Mouse (Mus musculus): ENCODE data around the gene Thsd1. TPM values are rescaled to one million over a fixed set of nuclear protein-coding genes. Genes with fewer than 3 reads are reported as not detected.
A peak's percentile ranks its signal among the peaks of the same experiment; 100 is the strongest.
"Not testable (repeated sequence)": the region's sequence is repeated elsewhere in the genome, so short reads cannot be mapped to it uniquely, and the experiment has no call there.

The Thsd1 gene
- polyA plus RNA-seq, 1 experiment from 2014 or later = 30.8 TPM

DNA sequence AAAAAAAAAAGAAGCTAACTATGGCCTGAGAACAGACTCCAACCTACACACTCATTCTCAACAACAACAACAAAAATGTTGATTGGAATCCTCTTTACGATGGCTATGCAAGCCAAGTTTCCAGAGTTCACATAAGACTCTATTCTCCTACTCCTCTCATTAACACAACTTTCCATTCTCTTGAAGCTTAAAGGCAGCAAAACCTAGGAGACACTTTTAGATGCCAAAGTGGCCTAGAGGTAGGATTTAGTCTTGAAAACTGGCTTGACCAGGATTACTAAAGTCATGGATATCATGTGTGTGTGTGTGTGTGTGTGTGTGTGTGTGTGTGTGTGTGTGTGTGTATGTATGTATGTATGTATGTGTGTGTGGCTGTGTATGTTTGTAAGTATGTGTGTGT, 38.1 kb downstream of the Thsd1 start:
- H3K9me3 ChIP-seq = no peaks in the 10 kb centered on the region
- no peaks in the 10 kb centered on the region for H3K36me3 ChIP-seq
- H3K4me3 ChIP-seq = no peak overlapping the region
- H3K9ac ChIP-seq = no peak overlapping the region
- H3K4me2 ChIP-seq = no peak overlapping the region
- no peak for ATAC-seq (ENCODE audit: borderline replicate concordance, extremely low read depth, low FRiP score, low TSS enrichment)
- H3K27me3 ChIP-seq = no peaks in the 10 kb centered on the region
- no peak overlapping the region for H3K27ac ChIP-seq
- 0 out of 2 replicates have a peak, but pooled peaks cover 4% of the 10 kb centered on the region for H3K4me1 ChIP-seq
- WGBS = 91% methylated on average over 1 of the region's 1 CpGs

DNA sequence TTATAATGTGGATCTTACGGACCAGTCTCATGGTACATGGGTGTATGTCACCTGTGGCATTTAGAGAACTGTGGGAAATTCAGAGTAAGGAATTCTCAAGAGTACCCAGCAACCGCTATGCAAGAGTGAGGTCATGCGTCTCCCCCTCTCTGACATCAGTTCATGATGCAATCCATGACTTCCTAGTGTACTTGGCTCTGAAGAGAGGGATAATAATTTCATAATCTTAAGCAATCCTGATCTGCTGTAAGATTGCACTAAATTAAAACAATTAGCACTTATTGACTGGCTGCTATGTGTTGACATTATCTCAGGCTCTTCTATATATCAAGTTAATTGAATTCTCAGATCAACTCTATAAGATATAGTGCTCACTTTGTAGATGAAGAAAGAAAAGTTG, 39.7 kb downstream of the Thsd1 start:
- ATAC-seq (ENCODE audit: borderline replicate concordance, extremely low read depth, low FRiP score, low TSS enrichment) = no peak
- Histone ChIP-seq H3K4me2 (no peak overlapping the region), H3K36me3 (no peaks in the 10 kb centered on the region), H3K27me3 (no peaks in the 10 kb centered on the region), H3K9me3 (no peaks in the 10 kb centered on the region), H3K27ac (no peak overlapping the region), H3K9ac (no peak overlapping the region), H3K4me3 (no peak overlapping the region), H3K4me1 (no peaks in the 10 kb centered on the region)
- 92% methylated on average over 3 of the region's 3 CpGs for WGBS

DNA sequence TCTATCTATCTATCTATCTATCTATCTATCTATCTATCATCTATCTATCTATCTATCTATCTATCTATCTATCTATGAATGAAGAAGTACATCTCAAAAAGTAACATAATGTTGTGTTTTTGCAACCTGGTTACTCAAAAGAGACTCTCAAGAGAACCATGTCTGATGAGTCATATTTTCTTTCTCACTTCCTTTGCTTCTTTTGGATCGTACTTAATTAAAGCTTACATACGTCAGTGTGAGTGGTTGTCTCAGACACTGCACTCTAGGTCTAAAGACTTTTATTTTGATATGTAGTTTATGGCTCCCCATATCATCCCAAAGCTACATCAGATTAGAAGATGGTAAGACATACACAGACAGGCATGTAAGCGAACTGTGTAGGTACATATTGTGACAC, 46.0 kb downstream of the Thsd1 start:
- no peaks in the 10 kb centered on the region for H3K27me3 ChIP-seq
- no peak overlapping the region for H3K4me2 ChIP-seq
- no peak for ATAC-seq (ENCODE audit: borderline replicate concordance, extremely low read depth, low FRiP score, low TSS enrichment)
- no peak overlapping the region for H3K27ac ChIP-seq
- 74% methylated on average over 3 of the region's 3 CpGs for whole genome bisulfite sequencing
- no peaks in the 10 kb centered on the region for H3K9me3 ChIP-seq
- no peak overlapping the region for H3K4me3 ChIP-seq
- H3K36me3 ChIP-seq = no peaks in the 10 kb centered on the region
- H3K9ac ChIP-seq = no peak overlapping the region
- H3K4me1 ChIP-seq = no peaks in the 10 kb centered on the region

GRCm38 (mm10) chr8:22274641-22275040, 47.5 kb downstream of the Thsd1 start:
- no peaks in the 10 kb centered on the region for H3K4me1 ChIP-seq
- H3K9ac ChIP-seq = no peak overlapping the region
- H3K27me3 ChIP-seq = no peaks in the 10 kb centered on the region
- no peak overlapping the region for H3K27ac ChIP-seq
- no peak overlapping the region for H3K4me2 ChIP-seq
- no peak for ATAC-seq (ENCODE audit: borderline replicate concordance, extremely low read depth, low FRiP score, low TSS enrichment)
- no peaks in the 10 kb centered on the region for H3K9me3 ChIP-seq
- no peaks in the 10 kb centered on the region for H3K36me3 ChIP-seq
- H3K4me3 ChIP-seq = no peak overlapping the region
- WGBS = 40% methylated on average over 10 of the region's 10 CpGs

DNA sequence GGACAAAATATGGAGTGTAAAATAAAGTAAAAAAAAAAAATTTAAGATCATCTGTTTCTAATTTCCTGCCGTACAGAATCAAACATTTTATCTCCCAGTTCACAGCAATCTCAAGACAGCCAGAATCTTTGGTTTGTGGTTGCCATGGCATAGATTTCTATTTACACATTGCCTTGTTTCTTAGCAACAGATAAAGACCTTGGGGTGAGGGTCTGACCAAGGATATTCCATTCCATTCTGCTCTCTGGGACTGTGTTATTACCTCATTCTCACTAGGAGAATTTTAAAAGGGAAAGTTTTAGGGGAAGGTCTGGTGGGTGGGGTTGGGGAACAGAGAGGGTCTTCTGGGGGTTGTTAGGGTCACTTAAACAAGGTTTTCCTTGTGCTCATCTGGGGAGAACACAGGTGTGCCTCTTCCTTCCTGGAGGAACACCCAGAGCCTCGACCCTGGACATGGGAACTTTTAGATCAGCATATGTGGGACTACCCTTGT, 55.9 kb downstream of the Thsd1 start, which contains the start of gene Tpte:
Gene Tpte (plus strand): TSS at position 443 of the 493 bp plus-strand sequence.
- Histone ChIP-seq H3K27me3 (no peaks in the 10 kb centered on the region), H3K4me2 (no peak within 1 kb of the TSS), H3K9me3 (no peaks in the 10 kb centered on the region), H3K4me3 (no peak within 1 kb of the TSS), H3K27ac (no peak within 1 kb of the TSS), H3K4me1 (no peaks in the 10 kb centered on the region), H3K9ac (no peak within 1 kb of the TSS), H3K36me3 (no peaks in the 10 kb centered on the region)
- WGBS = 34% methylated on average over 2 of the region's 2 CpGs
- ATAC-seq (ENCODE audit: borderline replicate concordance, extremely low read depth, low FRiP score, low TSS enrichment) = no peak

GRCm38 (mm10) chr8:22302326-22302725, 75.2 kb downstream of the Thsd1 start:
- no peaks in the 10 kb centered on the region for H3K9me3 ChIP-seq
- ATAC-seq (ENCODE audit: borderline replicate concordance, extremely low read depth, low FRiP score, low TSS enrichment) = no peak
- H3K9ac ChIP-seq = no peak overlapping the region
- H3K36me3 ChIP-seq = no peaks in the 10 kb centered on the region
- WGBS = 29% methylated on average over 2 of the region's 2 CpGs
- peaks cover 5% of the 10 kb centered on the region for H3K4me1 ChIP-seq
- H3K4me2 ChIP-seq = no peak overlapping the region
- no peak overlapping the region for H3K4me3 ChIP-seq
- no peak overlapping the region for H3K27ac ChIP-seq
- no peaks in the 10 kb centered on the region for H3K27me3 ChIP-seq

- no peak for ATAC-seq (ENCODE audit: borderline replicate concordance, extremely low read depth, low FRiP score, low TSS enrichment)
- H3K9me3 ChIP-seq = no peaks in the 10 kb centered on the region
- no peaks in the 10 kb centered on the region for H3K36me3 ChIP-seq
- no peak overlapping the region for H3K9ac ChIP-seq
- 18% methylated on average over 7 of the region's 7 CpGs for WGBS
- H3K27ac ChIP-seq = no peak overlapping the region
- H3K27me3 ChIP-seq = no peaks in the 10 kb centered on the region
- peak overlapping the region; percentile 47 for H3K4me2 ChIP-seq
- H3K4me3 ChIP-seq = 0 out of 2 replicates have a peak overlapping the region, but pooled peaks have one; percentile 7
- H3K4me1 ChIP-seq = peaks cover 5% of the 10 kb centered on the region
Observed at GRCm38 (mm10) chr8:22302896-22303306, 75.8 kb downstream of the Thsd1 start.

GRCm38 (mm10) chr8:22304045-22304444, 76.9 kb downstream of the Thsd1 start:
- H3K9ac ChIP-seq; H3K27me3 ChIP-seq; H3K36me3 ChIP-seq; H3K4me1 ChIP-seq; H3K27ac ChIP-seq; H3K4me2 ChIP-seq; ATAC-seq (ENCODE audit: borderline replicate concordance, extremely low read depth, low FRiP score, low TSS enrichment); H3K4me3 ChIP-seq; H3K9me3 ChIP-seq: not testable (repeated sequence)
- 85% methylated on average over 8 of the region's 9 CpGs for WGBS

DNA sequence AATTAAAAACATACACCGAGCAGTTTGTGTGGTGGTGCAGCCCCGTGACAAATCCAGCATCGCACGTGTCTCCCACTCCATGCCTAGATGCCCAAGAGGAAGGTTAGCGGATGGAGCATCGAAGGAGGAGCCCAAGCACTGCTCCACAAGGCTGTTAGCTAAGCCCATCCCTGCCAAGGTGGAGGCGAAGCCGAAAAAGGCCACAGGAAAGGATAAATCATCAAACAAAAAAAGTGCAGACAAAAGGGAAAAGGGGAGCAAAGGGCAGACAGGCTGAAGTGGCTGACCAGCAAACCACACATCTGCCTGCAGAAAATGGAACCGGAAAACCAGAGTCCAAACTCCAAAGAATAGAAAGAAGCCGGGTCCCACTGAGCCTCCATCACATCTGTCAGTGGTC, 79.9 kb downstream of the Thsd1 start:
- Histone ChIP-seq H3K4me3 (no peak overlapping the region), H3K4me1 (peaks cover 5% of the 10 kb centered on the region), H3K9me3 (no peaks in the 10 kb centered on the region), H3K27ac (no peak overlapping the region), H3K4me2 (no peak overlapping the region), H3K27me3 (no peaks in the 10 kb centered on the region), H3K9ac (no peak overlapping the region), H3K36me3 (no peaks in the 10 kb centered on the region)
- no peak for ATAC-seq (ENCODE audit: borderline replicate concordance, extremely low read depth, low FRiP score, low TSS enrichment)
- 72% methylated on average over 10 of the region's 10 CpGs for WGBS

Other genes with a start within 250 kb of the Thsd1 start
- gene Atp7b, start 167.0 kb upstream of the Thsd1 start, polyA plus RNA-seq (2015; fragmentation: Nextera tagmentation; extraction: Ambion mirVana) = 2.4 and 2.7 TPM in 2 replicates
- gene Alg11, start 166.6 kb upstream of the Thsd1 start, polyA plus RNA-seq (2015; fragmentation: Nextera tagmentation; extraction: Ambion mirVana) = 27.3 and 29.8 TPM in 2 replicates
- 1.0 TPM in 2 replicates for gene Nek5, start 102.3 kb upstream of the Thsd1 start, polyA plus RNA-seq (2015; fragmentation: Nextera tagmentation; extraction: Ambion mirVana)
- gene Nek3, start 60.9 kb upstream of the Thsd1 start, polyA plus RNA-seq (2015; fragmentation: Nextera tagmentation; extraction: Ambion mirVana) = 5.0 and 6.0 TPM in 2 replicates
- gene Ckap2, start 41.5 kb upstream of the Thsd1 start, polyA plus RNA-seq (2015; fragmentation: Nextera tagmentation; extraction: Ambion mirVana) = 51.8 and 56.0 TPM in 2 replicates
- gene Vps36, start 34.5 kb upstream of the Thsd1 start, polyA plus RNA-seq (2015; fragmentation: Nextera tagmentation; extraction: Ambion mirVana) = 43.9 and 47.6 TPM in 2 replicates
- gene Tpte, start 56.1 kb downstream of the Thsd1 start, polyA plus RNA-seq (2015; fragmentation: Nextera tagmentation; extraction: Ambion mirVana) = not detected in 2 replicates
- gene Slc25a15, start 171.3 kb downstream of the Thsd1 start, polyA plus RNA-seq (2015; fragmentation: Nextera tagmentation; extraction: Ambion mirVana) = 19.1 and 20.6 TPM in 2 replicates
- 36.1 and 37.6 TPM in 2 replicates for gene Mrps31, start 184.0 kb downstream of the Thsd1 start, polyA plus RNA-seq (2015; fragmentation: Nextera tagmentation; extraction: Ambion mirVana)